Mouse (Mus musculus): ENCODE data around the gene Greb1.
"Not testable (repeated sequence)": the region's sequence is repeated elsewhere in the genome, so short reads cannot be mapped to it uniquely, and the experiment has no call there.

Gene Greb1

DNA sequence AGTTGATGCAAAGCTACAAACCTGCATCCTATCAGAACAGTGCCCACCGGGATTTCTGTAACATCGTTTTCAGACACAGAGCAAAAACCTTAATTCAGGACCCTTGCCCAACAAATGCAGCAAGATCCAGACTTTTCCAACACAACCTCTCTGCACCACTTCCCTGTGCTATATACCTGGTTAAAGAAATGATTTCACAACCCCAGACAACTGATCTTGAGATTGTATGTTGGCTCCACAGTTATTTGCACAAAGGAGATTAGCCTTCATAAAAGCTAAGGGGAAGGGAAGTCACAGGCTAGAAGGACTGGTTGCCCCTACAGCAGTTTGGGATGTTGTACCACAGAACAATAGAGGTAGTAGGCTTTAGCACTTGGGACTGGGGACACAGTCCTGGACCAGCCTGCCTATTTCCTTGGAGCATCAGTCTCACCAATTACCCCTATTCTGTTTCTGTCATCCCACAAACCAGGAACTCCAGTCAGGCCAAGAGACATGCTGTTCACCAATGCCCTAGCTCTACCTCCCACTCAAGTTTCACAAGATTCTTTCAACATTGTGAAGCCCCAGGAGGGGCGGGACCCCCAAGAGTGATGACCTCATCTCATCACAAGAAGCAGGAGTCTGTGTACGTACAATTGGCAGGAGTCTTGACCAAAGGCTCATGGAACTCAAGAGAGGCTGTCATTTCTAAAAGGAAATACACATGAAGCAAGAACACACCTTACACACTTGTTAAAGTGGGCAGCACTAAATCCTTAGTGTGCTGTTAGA is 36.9 kb downstream of the Greb1 start:
- no peak for DNase-seq (ENCODE audit: low read depth, low spot score)

DNA sequence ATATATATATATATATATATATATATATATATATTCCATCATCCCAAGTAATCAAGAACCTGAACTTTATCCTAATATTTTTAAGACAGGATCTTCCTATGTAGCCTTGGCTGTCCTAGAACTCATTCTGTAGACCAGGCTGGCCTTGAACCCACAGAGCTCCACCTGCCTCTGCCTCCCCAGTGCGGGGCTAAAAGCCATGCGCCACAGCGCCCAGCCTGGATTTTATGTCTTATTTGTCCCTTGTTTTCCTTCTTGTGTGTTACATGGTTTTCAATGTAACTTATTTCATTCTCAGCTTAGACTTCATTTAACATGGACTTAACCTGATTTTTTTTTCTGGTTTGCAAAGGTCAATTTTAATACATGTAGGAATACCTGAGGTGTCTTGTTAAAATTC is 39.2 kb downstream of the Greb1 start:
- DNase-seq (ENCODE audit: low read depth, low spot score): no peak

DNA sequence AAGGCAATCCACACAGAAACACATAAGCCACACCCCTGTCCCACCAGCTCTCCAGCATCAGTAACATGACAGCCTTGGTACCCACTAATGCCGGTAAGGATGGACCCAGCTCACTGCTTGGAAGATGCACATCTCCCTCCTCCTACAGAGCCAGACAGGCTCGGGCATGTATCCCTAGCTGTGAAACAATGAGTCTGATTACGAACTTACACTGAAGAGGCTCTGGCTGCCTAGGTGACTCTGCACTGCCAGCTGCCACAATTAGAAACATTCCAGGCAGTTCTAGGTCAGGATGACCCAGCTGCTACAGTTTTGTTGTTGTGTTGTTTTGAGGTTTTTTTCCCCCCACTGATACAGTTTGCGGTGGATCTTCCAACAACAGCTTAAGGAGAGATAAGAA is 40.4 kb downstream of the Greb1 start:
- DNase-seq (ENCODE audit: low read depth, low spot score): no peak

DNA sequence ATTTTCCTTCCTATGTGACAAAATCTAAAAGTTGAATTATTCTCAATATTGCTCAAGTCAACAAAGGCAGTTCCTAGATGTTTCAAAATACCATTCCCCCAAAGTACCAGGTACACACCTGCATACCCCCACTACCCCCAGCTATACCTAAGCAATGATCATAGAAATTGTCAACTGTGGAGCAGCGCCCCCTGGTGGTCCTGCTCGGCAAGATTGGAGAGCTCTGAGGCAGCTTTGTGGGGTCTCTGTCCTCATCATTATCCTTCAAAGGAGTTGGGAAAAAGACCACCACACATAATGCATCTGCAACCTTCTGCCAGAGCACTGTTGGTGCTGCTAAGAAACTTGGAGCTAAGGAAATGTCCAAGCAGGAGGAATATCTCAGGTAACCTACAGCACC is 46.4 kb downstream of the Greb1 start:
- DNase-seq (ENCODE audit: low read depth, low spot score): peak; percentile 12

DNA sequence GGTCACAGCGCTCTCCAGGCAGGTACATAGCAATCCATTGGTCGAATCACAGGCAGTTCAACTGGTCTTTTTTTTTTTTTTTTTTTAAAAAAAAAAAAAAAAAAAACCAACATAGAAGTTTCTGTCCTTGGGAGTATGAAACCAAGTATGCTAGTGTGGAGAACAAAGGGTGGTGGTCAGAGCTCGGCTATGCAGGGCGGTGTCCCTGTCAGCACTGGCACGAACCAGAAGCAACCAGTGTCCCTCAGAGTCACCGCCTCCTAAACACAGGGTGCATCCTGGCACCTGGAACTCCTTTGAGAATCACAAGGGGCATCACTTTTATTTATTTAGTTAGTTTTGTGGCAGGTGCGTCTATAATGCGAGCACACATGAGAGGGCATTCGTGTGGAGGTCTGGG is 47.1 kb downstream of the Greb1 start:
- no peak for DNase-seq (ENCODE audit: low read depth, low spot score)

DNA sequence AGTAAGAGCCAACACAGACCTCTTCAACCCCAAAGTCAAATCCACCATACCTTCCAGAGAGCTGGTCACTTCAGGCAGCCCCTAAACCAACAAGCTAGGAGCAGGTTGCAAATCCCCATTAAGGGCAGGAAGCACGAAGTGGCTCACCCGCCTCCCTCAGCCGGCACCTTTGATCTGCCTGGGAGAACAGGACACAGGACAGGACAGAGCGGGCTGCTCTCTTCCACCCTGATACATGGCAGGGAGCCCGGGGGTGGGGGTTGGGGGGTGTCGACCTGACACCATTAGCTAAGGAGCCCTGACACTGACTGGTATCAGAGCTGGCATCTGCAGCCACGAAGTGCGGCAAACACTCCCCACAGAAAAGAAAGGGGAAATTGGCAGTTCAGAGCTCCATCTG is 47.6 kb downstream of the Greb1 start:
- DNase-seq (ENCODE audit: low read depth, low spot score): no peak

DNA sequence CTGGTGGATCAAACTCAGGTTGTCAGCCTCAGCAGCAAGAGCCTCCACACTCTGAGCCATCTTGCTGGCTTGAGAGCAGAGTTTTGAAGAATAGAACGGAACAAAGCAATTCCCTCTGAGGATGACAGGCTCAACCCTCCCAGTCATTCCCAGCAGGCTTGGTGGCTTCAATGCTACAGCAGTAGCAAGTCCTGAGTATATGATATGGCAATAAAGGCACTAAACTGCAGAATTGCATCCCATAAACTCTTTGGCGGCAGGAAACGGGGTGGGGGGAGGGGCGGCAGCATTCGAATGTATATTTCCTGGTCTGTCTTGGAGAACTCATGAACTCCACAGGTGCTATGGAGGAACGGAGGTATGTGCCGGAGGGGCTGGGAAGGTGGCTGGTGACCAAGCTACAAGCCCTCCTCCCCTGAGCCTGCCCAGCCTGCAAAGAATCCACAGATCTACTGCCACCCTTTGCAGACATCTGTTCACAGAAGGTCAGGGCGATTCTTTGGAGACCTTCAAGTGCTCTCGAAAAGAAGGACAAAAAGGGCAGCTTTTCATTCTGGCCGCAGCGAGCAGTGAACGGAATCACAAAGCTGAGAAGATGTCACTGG is 48.3 kb downstream of the Greb1 start:
- no peak for DNase-seq (ENCODE audit: low read depth, low spot score)

DNA sequence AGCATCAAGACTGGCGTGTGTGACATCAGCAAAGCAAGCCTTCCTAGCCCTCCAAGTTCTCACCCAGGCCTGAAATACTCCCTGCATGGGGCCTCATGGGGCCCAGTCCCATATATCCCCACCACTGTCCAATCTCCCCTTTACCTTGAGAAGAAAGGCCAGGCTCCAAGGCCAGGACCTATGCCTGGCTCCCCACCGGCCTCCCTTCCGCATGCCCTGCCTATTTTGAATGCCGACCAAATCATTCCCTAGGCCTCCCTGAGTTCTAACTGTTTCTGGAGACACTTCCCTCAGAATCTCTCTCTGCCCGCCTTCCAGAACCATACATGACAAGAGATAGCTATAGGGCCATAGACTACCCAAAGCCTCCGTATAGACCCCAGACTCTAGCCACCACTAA is 49.1 kb downstream of the Greb1 start:
- DNase-seq (ENCODE audit: low read depth, low spot score): no peak

DNA sequence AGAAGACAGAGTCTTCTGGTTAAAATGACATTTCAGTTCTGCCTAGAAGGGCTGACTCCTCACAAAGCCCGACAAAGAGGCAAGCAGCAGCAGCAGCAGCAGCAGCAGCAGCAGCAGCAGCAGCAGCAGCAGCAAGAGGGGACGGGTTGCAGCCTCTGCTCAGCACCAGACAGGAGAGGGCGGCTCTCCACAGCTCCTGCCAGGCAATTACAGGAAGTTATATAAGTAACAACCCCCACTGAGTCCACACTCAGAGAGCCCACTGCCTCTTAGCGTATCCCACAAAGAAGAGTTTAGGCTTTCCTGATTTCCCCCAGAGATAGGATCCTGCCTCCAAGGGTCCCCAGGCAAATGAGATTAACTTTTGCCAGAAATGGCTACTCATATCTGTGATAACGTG is 60.6 kb downstream of the Greb1 start:
- no peak for DNase-seq (ENCODE audit: low read depth, low spot score)

DNA sequence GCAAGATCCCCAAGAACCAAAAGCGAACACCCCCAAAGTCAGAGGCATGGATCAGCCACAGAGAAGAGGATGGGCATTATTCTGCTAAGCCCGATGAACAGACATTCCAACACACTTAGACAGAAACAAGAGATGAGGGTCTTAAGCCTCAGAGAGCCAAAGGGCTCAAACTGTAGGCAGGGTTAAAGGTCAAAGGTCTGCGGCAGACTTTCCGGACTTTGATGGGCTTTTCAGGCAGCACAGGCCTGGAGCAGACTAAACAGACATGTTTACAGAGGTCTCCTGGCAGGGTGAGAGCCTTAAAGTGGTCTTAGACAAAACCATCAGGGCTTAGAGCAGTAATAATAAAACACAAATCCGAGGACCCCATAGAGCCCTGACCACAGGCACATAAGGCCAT is 63.4 kb downstream of the Greb1 start:
- DNase-seq (ENCODE audit: low read depth, low spot score): no peak

DNA sequence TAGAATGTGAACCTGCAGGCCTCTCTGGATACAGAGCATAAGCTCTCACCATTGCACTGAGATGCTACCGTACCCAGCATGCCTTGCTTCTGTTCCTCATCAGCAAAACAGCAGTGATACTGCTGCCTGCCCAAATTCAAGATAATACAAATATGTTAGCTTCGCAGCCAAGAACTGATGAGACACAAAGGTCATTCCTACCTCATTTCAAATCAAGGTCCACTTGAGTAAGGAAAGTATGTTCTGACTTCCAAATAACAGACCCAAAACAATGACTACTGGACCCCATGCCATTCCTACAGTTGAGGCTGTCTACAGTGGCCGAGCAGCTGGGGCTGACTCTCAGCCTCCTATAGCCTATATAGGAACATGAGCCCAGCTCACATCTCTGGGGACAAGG is 66.0 kb downstream of the Greb1 start:
- DNase-seq (ENCODE audit: low read depth, low spot score): no peak

DNA sequence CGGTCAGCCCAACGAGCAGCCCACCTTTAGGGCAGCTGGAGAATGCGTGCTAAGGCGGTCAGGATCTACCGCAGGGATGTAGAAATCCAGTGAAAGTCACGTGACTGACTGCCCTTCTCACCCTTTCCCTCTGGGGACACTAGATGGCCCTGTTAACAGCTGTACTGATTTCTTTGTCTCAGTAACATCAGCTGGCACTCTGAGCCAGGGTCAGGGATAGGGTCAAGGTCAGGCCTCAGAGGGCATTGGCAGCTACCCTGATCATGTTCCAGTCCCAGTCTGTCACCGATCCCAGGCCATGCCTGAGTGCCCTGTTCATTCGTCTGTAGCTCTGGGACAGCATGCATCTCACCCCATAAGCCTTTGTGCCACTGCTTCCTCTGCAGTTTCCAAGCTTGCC is 66.7 kb downstream of the Greb1 start:
- DNase-seq (ENCODE audit: low read depth, low spot score): peak; percentile 68

DNA sequence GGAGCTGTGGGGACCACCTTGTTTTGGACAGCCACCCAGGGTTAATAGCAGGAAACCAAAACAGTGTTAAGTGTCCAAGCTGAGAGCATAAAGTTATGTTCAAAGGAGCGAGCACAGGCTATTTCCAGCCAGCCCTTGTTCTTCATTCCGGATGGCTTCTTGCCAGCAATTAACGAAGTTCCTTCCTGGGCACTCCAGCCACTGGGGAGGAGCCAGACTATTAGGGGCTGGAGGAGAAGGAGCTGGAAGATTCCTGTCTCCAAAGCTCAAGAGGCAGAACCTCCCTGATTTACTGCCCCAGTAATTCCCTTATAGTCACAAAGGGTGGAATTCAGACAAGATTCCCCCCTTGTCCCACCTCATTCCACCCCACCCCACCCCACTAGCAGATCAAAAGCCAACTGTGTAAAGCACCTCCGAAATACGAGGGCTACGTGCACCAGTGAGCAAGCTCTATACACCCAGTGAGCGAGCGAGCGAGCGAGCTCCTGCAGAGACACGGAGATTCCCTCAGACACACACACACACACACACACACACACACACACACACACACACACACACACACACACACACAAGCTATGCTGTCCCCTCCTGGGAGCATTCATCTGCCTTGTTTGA is 69.5 kb downstream of the Greb1 start:
- DNase-seq (ENCODE audit: low read depth, low spot score): no peak

DNA sequence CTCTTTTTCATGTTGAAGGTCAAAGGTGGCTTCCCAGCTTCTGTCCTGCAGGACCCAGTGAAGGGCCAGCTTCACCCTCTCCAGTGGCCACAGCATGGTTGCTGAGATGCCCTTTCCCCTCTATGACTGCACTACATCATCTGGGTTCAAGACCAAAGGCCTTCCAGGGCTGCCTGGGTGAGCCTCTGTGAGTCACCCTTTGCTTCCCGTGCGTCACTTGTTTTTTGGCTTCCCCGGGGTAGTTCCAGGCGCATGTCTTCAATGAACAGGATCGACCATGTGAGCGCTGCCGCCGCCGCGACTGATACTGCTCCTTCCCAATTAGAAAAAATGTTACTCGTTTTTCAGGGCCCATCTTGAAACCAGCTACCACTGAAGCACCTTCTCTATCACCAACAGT is 70.5 kb downstream of the Greb1 start:
- DNase-seq (ENCODE audit: low read depth, low spot score): no peak

DNA sequence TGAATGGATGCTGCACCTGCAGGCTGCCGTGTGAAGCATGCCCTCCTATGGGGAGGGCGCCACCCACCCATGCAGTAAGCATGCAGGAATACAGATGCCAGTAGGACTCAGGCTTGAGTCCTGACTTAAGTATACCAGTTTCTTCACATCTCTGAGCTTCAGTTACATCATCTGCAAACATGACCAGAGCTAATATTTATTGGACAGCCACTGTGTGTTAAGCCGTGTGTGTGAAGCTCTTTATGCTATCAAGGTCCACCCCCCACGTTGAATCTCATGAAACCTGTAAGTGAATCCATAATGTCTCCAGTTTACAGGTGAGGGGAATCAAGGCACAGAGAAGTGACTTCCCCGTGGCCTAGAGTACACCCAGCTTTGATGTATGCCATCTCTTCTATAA is 72.5 kb downstream of the Greb1 start:
- no peak for DNase-seq (ENCODE audit: low read depth, low spot score)

DNA sequence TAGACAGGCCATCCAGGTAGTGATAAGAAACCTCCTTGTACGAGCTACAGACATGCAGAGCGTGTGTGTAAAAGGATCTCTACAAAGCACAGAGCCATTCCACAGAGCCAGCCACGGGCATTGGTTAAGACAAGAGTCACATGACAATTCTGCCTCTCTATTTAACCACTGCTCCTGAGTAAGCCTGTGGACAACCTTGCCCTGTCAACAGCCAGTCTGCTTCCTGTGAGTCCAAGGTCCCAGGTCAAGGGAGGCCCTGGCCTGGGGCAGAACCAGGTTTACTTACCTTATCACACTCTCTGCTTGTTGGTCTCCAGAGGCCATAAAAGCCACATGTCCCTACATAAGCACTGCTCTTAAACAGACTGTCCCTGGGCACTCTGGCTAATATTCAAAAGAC is 74.5 kb downstream of the Greb1 start:
- DNase-seq (ENCODE audit: low read depth, low spot score): no peak

DNA sequence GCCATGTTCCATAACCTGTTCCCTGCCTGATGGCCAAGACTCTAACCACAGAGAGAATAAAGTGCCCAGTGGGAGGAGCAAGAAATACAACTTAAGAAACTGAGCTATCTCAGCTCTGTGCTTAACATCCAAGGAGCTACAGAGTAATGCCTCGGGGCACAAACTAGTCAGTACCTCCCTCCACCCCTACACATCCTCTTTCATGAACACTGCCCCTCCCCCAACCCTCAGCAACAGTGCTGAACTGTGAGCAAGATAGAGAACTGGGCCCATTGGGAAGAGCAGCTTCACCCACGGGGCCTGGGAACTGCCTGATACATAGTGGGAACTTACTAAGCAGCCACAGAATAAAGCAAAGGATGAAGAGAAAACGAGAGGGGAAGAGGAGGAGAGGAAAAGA is 77.1 kb downstream of the Greb1 start:
- DNase-seq (ENCODE audit: low read depth, low spot score): peak; percentile 13

DNA sequence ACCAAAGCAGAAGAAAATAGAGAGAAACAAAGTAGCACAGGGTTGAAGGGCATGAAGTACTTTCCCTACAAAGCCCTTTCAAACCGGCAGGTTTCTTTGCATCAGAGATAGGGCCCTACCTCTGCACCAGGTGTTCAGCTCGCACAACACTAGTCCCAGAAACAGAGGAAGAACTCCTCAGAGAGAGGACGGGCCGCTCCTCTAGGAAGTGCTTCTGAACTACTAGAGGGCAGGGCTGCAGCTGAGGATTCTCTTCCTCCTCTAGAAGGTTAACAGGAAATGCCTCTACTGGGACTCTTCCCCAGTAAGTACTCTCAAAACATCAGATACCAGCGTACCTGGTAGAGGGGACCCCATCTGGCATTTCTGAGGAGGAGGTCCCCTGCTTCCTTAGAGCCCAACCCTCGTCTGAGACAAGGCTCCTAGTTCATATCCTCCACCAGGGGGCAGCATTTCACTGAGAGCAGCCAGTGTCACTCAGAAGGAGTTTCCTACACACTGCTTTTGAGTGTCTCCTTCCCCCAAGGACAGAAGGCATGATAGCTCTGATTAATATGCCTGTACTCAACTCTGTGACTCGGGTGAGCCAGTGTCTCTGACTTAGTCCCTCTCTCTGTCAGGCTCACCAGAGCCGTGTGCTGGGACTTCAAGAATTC is 81.9 kb downstream of the Greb1 start:
- DNase-seq (ENCODE audit: low read depth, low spot score): peak; percentile 74

DNA sequence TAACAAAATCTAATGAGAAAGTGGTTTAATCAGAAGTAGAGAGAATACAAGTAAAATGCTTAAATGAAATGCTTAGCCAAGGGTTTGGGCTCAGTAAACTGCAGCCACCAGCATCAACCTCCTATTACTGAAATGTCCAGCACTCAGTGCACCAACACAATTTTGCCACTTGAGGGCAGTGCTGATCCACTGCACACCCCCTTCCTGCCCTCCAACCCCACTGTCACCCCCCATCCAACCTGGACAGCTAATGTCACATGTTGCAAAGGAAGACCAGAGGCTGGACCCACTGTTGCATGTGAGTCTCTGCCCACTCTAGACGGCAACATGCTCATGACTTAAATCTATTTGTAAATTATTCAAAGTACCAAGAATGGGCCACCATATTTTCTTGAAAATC is 83.0 kb downstream of the Greb1 start:
- DNase-seq (ENCODE audit: low read depth, low spot score): peak; percentile 31

DNA sequence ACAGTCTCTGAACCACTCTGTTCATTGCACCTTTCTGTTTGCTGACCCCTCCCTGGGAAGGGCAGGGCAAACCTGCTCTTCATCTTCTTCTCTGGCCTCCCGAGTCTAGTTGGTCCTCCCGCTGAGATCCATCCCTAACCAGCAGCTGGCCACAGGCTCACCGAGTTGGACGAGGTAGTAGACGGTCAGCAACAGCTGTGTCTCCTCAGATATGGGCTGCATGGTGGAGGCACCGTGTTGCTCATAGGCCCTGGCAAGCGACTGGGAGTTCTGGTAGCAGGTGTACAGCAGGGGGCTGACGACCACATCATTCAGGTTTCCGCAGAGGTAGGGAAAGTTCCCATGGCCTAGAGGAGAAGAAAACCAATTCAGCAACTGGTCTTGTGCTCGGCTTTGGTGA is 86.1 kb downstream of the Greb1 start:
- no peak for DNase-seq (ENCODE audit: low read depth, low spot score)

DNA sequence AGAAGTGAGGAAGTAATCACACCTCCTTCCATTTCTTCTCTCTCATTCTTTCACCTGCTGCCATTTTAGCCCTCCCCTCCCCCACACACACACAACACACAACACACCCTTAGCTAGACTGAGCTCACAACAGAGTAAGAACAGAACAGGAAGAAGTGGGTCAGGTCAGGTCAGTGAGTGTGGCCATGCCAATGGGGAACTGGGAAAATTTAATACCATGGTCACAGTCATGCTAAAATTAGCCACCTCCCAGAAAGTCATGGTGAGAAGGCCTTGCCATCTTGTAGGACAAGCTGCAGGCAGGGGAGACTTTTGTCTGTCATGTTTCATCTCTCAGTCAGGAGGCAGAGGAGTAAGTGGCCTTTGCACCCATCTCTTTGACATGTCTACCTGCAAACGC is 102.0 kb downstream of the Greb1 start:
- no peak for DNase-seq (ENCODE audit: low read depth, low spot score)

DNA sequence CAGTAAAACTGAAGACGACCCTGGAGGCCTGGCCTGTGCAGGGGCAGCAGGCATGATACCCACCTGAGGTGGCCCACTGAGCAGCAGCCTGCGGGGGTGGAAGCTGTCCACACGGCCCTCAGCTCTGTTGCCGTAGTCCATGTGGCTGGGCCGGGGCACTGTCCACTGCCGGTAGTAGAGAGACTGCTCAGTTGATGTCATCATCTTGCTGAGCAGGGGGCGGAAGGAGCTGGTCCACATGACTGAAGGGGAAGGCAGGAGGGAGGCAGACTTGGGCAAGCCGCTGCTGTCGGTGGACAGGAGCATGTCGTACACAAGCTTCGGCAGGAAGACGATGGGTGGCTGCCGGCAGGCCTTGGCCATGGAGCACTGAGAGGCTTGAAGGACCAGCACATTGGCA is 104.5 kb downstream of the Greb1 start:
- no peak for DNase-seq (ENCODE audit: low read depth, low spot score)

DNA sequence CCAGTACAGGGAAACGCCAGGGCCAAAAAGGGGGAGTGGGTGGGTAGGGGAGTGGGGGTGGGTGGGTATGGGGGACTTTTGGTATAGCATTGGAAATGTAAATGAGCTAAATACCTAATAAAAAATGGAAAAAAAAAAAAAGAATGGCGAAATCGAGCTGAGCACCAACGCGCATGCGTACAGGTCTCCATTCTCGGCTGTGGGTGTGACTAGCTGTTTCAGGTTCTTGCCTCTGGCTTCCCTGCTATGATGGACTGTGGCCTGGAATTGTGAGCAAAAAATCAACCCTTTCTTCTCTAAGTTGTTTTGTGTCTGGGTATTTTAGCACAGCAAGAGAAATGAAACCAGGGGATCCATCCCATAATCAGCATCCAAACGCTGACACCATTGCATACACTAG is 105.4 kb downstream of the Greb1 start:
- not testable (repeated sequence) for DNase-seq (ENCODE audit: low read depth, low spot score)
